ENCODE assay signal across 18 mouse cellular contexts in the genomic region with DNA sequence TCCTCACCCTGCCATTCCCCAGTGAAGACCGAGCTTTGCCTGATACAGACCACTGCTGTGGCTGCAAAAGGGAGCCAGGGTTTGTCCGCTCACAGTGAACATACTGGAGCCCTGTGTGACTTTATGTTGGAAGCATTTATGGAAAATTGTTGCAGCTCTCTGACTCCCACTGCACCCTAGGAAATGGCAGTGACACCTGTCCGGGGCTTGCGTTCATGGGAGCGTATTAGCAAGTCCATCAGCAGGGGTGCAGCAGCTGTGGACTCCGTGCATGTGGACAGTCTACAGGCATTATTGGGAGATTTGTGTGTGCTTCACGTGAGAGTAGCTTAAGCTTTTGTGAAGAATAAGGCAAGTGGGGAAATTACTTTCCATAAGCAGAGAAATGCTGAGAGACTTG.
"Had no signal": no experiment of that assay in that cellular context is flagged by ENCODE, and none has a peak within 500 bp of the region (broad histone marks: within the 10 kb centered on the region; RNA-seq: fewer than 3 reads in every experiment).

No protein-coding gene starts in this region.

- H3K9me3 ChIP-seq: lung, embryonic 15.5 days; midbrain, embryonic 13.5 days; midbrain, embryonic 15.5 days; neural tube, embryonic 13.5 days; neural tube, embryonic 15.5 days had no signal

- H3K4me3 ChIP-seq: lung, embryonic 15.5 days; megakaryocyte, embryonic 14.5 days; midbrain, embryonic 13.5 days; midbrain, embryonic 15.5 days; neural tube, embryonic 13.5 days; neural tube, embryonic 15.5 days had no signal

- H3K4me2 ChIP-seq: lung, embryonic 15.5 days; midbrain, embryonic 11.5 days; midbrain, embryonic 13.5 days; midbrain, embryonic 15.5 days; neural tube, embryonic 13.5 days; neural tube, embryonic 15.5 days had no signal

- DNase-seq: liver, postnatal 0 days; lung, adult 2 months; lung, postnatal 36 days; right cerebral cortex, adult 18-20 months; right cerebral cortex, postnatal 25 days; right cerebral cortex, postnatal 4 days; spleen, adult 18-20 months; thymus, adult 18-20 months; thymus, postnatal 25 days; thymus, postnatal 4 days had no signal

- H3K4me1 ChIP-seq: midbrain, embryonic 15.5 days had no signal

- H3K9ac ChIP-seq: liver, postnatal 0 days; lung, embryonic 15.5 days; midbrain, embryonic 13.5 days; midbrain, embryonic 15.5 days; neural tube, embryonic 13.5 days; neural tube, embryonic 15.5 days had no signal

- H3K36me3 ChIP-seq: lung, embryonic 15.5 days; midbrain, embryonic 15.5 days; neural tube, embryonic 13.5 days; neural tube, embryonic 15.5 days had no signal

- ATAC-seq: liver, postnatal 0 days; midbrain, embryonic 13.5 days; midbrain, embryonic 15.5 days had no signal

- H3K27me3 ChIP-seq: lung, embryonic 15.5 days; megakaryocyte, embryonic 14.5 days; midbrain, embryonic 13.5 days; midbrain, embryonic 15.5 days; neural tube, embryonic 13.5 days; neural tube, embryonic 15.5 days had no signal

- H3K27ac ChIP-seq: lung, embryonic 15.5 days; macrophage; midbrain, embryonic 13.5 days; midbrain, embryonic 15.5 days; neural tube, embryonic 13.5 days; neural tube, embryonic 15.5 days had no signal
